Mouse (Mus musculus) embryo, embryonic 9.5 days (tissue): ENCODE data around the gene Srsf7.

ENCODE experiments used
- DNase-seq: peaks from one replicate; pipeline ENCODE4 v3.0.0-alpha.2; 2017; ENCODE audit errors: extremely low spot score

Gene Srsf7

GRCm38 (mm10) chr17:80156905-80157304 is 50.2 kb downstream of the Srsf7 start:
- DNase-seq, result no peak

GRCm38 (mm10) chr17:80153631-80154030 is 53.5 kb downstream of the Srsf7 start:
- DNase-seq, result no peak

GRCm38 (mm10) chr17:80152767-80153630 is 54.1 kb downstream of the Srsf7 start:
- no peak for DNase-seq

GRCm38 (mm10) chr17:80151353-80151752 is 55.8 kb downstream of the Srsf7 start:
- DNase-seq, result no peak
